Mouse (Mus musculus) heart, postnatal 0 days (tissue): ENCODE results near the gene Taf1c.

Experiments
- CTCF ChIP-seq: IDR thresholded peaks from 2 replicates; pipeline ENCODE4 v1.5.1; 2016; ENCODE audit warnings: antibody characterized with exemption, control low read depth, low read depth
- EP300 ChIP-seq: IDR thresholded peaks from 2 replicates; pipeline ENCODE4 v1.6.1; 2016; ENCODE audit warnings: antibody characterized with exemption, low read depth

DNA sequence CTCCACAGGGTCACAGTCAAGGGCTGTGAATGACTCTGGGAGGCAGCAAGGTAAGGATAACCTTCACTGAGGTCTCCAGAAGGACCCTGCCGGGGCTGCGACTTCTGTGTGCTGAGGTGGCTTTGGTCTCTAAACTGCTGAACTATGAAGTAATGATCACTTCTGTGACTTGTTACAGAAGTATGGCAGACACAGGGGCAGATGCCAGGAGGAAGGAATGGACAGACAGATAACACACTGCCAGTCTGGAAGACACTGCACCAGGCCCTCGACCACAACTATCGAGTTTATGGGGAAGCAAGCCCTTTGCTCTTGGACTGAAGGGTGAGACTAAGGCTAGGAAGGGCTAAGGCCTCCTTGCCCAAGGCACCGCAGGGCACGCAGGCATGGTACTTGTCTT is 33.9 kb downstream of the Taf1c start:
- TF ChIP-seq CTCF (no peak), EP300 (no peak)
